Mouse (Mus musculus): ENCODE measurements around the gene Dnah6. TPM values are rescaled to one million over a fixed set of nuclear protein-coding genes. Genes with fewer than 3 reads are reported as not detected.

Gene Dnah6
- polyA plus RNA-seq, 1 experiment from 2014 or later, result 0.14 TPM

- no peaks in the 10 kb centered on the region for H3K36me3 ChIP-seq (ENCODE audit: control insufficient read depth, insufficient read depth, low read length)
- DNase-seq, result no peak
- ATAC-seq (ENCODE audit: low FRiP score, low TSS enrichment), result no peak
- no peak overlapping the region for H3K27ac ChIP-seq (replicated peaks; ENCODE audit: low read depth, low read length)
- WGBS, result 83% methylated on average over 8 of the region's 8 CpGs
- no peaks in the 10 kb centered on the region for H3K27me3 ChIP-seq (ENCODE audit: control insufficient read depth, insufficient read depth, low read length)
- no peak overlapping the region for H3K4me2 ChIP-seq (ENCODE audit: low read length)
- no peaks in the 10 kb centered on the region for H3K9me3 ChIP-seq (ENCODE audit: control insufficient read depth, low read length)
- H3K9ac ChIP-seq (replicated peaks; ENCODE audit: low read length), result no peak overlapping the region
- no peaks in the 10 kb centered on the region for H3K4me1 ChIP-seq (ENCODE audit: control insufficient read depth, insufficient read depth, low read length)
- H3K4me3 ChIP-seq (replicated peaks; ENCODE audit: low read depth, low read length), result no peak overlapping the region
These were observed 130.6 kb downstream of the Dnah6 start for GRCm38 (mm10) chr6:73090836-73091235.

GRCm38 (mm10) chr6:73082571-73082970, 138.9 kb downstream of the Dnah6 start:
- no peaks in the 10 kb centered on the region for H3K27me3 ChIP-seq (ENCODE audit: control insufficient read depth, insufficient read depth, low read length)
- H3K9ac ChIP-seq (replicated peaks; ENCODE audit: low read length), result no peak overlapping the region
- no peaks in the 10 kb centered on the region for H3K4me1 ChIP-seq (ENCODE audit: control insufficient read depth, insufficient read depth, low read length)
- DNase-seq (no peak), ATAC-seq (ENCODE audit: low FRiP score, low TSS enrichment) (no peak)
- no peak overlapping the region for H3K27ac ChIP-seq (replicated peaks; ENCODE audit: low read depth, low read length)
- no peak overlapping the region for H3K4me2 ChIP-seq (ENCODE audit: low read length)
- H3K36me3 ChIP-seq (ENCODE audit: control insufficient read depth, insufficient read depth, low read length), result no peaks in the 10 kb centered on the region
- H3K9me3 ChIP-seq (ENCODE audit: control insufficient read depth, low read length), result peaks cover 5% of the 10 kb centered on the region
- no peak overlapping the region for H3K4me3 ChIP-seq (replicated peaks; ENCODE audit: low read depth, low read length)
- 94% methylated on average over 9 of the region's 9 CpGs for WGBS

- Histone ChIP-seq H3K9me3 (ENCODE audit: control insufficient read depth, low read length) (peaks cover 3% of the 10 kb centered on the region; the same call in 1 of the 2 replicates), H3K9ac (replicated peaks; ENCODE audit: low read length) (no peak overlapping the region), H3K27ac (replicated peaks; ENCODE audit: low read depth, low read length) (no peak overlapping the region), H3K4me2 (ENCODE audit: low read length) (no peak overlapping the region), H3K27me3 (ENCODE audit: control insufficient read depth, insufficient read depth, low read length) (no peaks in the 10 kb centered on the region), H3K4me1 (ENCODE audit: control insufficient read depth, insufficient read depth, low read length) (no peaks in the 10 kb centered on the region), H3K36me3 (ENCODE audit: control insufficient read depth, insufficient read depth, low read length) (no peaks in the 10 kb centered on the region), H3K4me3 (replicated peaks; ENCODE audit: low read depth, low read length) (no peak overlapping the region)
- ATAC-seq (ENCODE audit: low FRiP score, low TSS enrichment), result no peak
- WGBS, result 74% methylated on average over 3 of the region's 3 CpGs
- no peak for DNase-seq
These were observed 149.2 kb downstream of the Dnah6 start for GRCm38 (mm10) chr6:73072093-73072786.

GRCm38 (mm10) chr6:73071214-73071613, 150.2 kb downstream of the Dnah6 start:
- Histone ChIP-seq H3K4me1 (ENCODE audit: control insufficient read depth, insufficient read depth, low read length) (no peaks in the 10 kb centered on the region), H3K4me2 (ENCODE audit: low read length) (no peak overlapping the region), H3K36me3 (ENCODE audit: control insufficient read depth, insufficient read depth, low read length) (no peaks in the 10 kb centered on the region), H3K9me3 (ENCODE audit: control insufficient read depth, low read length) (no peaks in the 10 kb centered on the region), H3K27ac (replicated peaks; ENCODE audit: low read depth, low read length) (no peak overlapping the region), H3K4me3 (replicated peaks; ENCODE audit: low read depth, low read length) (no peak overlapping the region), H3K27me3 (ENCODE audit: control insufficient read depth, insufficient read depth, low read length) (no peaks in the 10 kb centered on the region), H3K9ac (replicated peaks; ENCODE audit: low read length) (no peak overlapping the region)
- DNase-seq (no peak), ATAC-seq (ENCODE audit: low FRiP score, low TSS enrichment) (no peak)
- WGBS, result 94% methylated on average over 3 of the region's 3 CpGs

GRCm38 (mm10) chr6:73070663-73071062, 150.8 kb downstream of the Dnah6 start:
- Histone ChIP-seq H3K27ac (replicated peaks; ENCODE audit: low read depth, low read length) (no peak overlapping the region), H3K9ac (replicated peaks; ENCODE audit: low read length) (no peak overlapping the region), H3K4me3 (replicated peaks; ENCODE audit: low read depth, low read length) (no peak overlapping the region), H3K4me2 (ENCODE audit: low read length) (no peak overlapping the region), H3K36me3 (ENCODE audit: control insufficient read depth, insufficient read depth, low read length) (no peaks in the 10 kb centered on the region), H3K9me3 (ENCODE audit: control insufficient read depth, low read length) (no peaks in the 10 kb centered on the region), H3K4me1 (ENCODE audit: control insufficient read depth, insufficient read depth, low read length) (no peaks in the 10 kb centered on the region), H3K27me3 (ENCODE audit: control insufficient read depth, insufficient read depth, low read length) (no peaks in the 10 kb centered on the region)
- DNase-seq (no peak), ATAC-seq (ENCODE audit: low FRiP score, low TSS enrichment) (no peak)
- WGBS, result 82% methylated on average over 6 of the region's 6 CpGs

GRCm38 (mm10) chr6:73064551-73064950, 156.9 kb downstream of the Dnah6 start:
- DNase-seq, result no peak
- Histone ChIP-seq H3K36me3 (ENCODE audit: control insufficient read depth, insufficient read depth, low read length) (no peaks in the 10 kb centered on the region), H3K4me1 (ENCODE audit: control insufficient read depth, insufficient read depth, low read length) (no peaks in the 10 kb centered on the region), H3K4me2 (ENCODE audit: low read length) (no peak overlapping the region), H3K4me3 (replicated peaks; ENCODE audit: low read depth, low read length) (no peak overlapping the region), H3K9me3 (ENCODE audit: control insufficient read depth, low read length) (no peaks in the 10 kb centered on the region), H3K27ac (replicated peaks; ENCODE audit: low read depth, low read length) (no peak overlapping the region), H3K9ac (replicated peaks; ENCODE audit: low read length) (no peak overlapping the region), H3K27me3 (ENCODE audit: control insufficient read depth, insufficient read depth, low read length) (no peaks in the 10 kb centered on the region)
- no peak for ATAC-seq (ENCODE audit: low FRiP score, low TSS enrichment)
- WGBS, result 85% methylated on average over 3 of the region's 3 CpGs

DNA sequence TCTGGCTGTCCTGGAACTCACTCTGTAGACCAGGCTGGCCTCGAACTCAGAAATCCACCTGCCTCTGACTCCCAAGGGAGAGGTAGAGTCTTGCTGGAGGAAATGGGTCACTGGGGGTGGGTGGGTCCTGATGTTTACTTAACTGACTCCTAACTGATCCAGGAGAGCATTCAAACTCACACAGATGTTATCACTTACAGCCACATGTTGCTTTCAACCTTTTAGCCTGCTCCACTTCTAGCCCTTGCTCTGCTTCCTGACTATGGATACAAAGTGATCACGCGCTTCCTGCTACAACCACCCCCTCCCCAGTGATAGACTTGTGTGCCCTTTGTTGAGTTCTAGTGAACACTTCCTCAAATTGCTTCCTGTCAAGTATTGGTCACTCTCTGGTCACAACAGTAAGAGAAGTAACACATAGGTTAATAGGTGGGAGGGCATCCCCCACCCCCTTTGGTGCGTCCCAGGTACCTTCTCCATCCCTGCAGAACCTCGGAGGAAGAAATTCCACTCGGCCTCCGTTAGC, 161.8 kb downstream of the Dnah6 start:
- DNase-seq (no peak), ATAC-seq (ENCODE audit: low FRiP score, low TSS enrichment) (no peak)
- no peaks in the 10 kb centered on the region for H3K27me3 ChIP-seq (ENCODE audit: control insufficient read depth, insufficient read depth, low read length)
- H3K4me1 ChIP-seq (ENCODE audit: control insufficient read depth, insufficient read depth, low read length), result no peaks in the 10 kb centered on the region
- H3K4me3 ChIP-seq (replicated peaks; ENCODE audit: low read depth, low read length), result no peak overlapping the region
- H3K9ac ChIP-seq (replicated peaks; ENCODE audit: low read length), result no peak overlapping the region
- H3K27ac ChIP-seq (replicated peaks; ENCODE audit: low read depth, low read length), result no peak overlapping the region
- peaks cover 3% of the 10 kb centered on the region; the same call in 1 of the 2 replicates for H3K9me3 ChIP-seq (ENCODE audit: control insufficient read depth, low read length)
- H3K36me3 ChIP-seq (ENCODE audit: control insufficient read depth, insufficient read depth, low read length), result no peaks in the 10 kb centered on the region
- 93% methylated on average over 7 of the region's 7 CpGs for WGBS
- no peak overlapping the region for H3K4me2 ChIP-seq (ENCODE audit: low read length)

DNA sequence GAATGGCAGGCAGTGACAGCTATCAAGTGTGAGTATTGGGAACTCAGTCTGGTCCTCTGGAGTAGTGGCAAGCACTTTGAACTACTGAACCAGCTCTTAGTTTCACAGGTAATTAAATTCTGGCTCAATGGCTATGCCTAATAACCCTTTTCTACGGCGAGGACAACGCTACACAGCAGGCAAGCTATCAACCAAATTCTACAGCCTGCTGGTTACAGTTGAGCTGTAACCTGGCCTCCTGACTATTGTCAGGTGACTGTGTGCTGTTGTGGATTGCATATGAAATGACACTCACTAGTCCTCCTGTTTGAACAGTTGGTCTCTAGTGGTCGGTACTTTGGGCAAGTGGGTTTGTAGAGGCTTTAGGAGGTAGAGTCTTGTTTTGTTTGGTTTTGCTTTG, 162.3 kb downstream of the Dnah6 start:
- Histone ChIP-seq H3K27ac (replicated peaks; ENCODE audit: low read depth, low read length) (no peak overlapping the region), H3K9ac (replicated peaks; ENCODE audit: low read length) (no peak overlapping the region), H3K4me2 (ENCODE audit: low read length) (no peak overlapping the region), H3K36me3 (ENCODE audit: control insufficient read depth, insufficient read depth, low read length) (no peaks in the 10 kb centered on the region), H3K4me3 (replicated peaks; ENCODE audit: low read depth, low read length) (no peak overlapping the region), H3K9me3 (ENCODE audit: control insufficient read depth, low read length) (peaks cover 3% of the 10 kb centered on the region; the same call in 1 of the 2 replicates), H3K4me1 (ENCODE audit: control insufficient read depth, insufficient read depth, low read length) (no peaks in the 10 kb centered on the region), H3K27me3 (ENCODE audit: control insufficient read depth, insufficient read depth, low read length) (no peaks in the 10 kb centered on the region)
- DNase-seq (no peak), ATAC-seq (ENCODE audit: low FRiP score, low TSS enrichment) (no peak)
- 92% methylated on average over 4 of the region's 4 CpGs for WGBS

GRCm38 (mm10) chr6:73055347-73055746, 166.1 kb downstream of the Dnah6 start:
- 93% methylated on average over 6 of the region's 6 CpGs for WGBS
- no peak for DNase-seq
- Histone ChIP-seq H3K27me3 (ENCODE audit: control insufficient read depth, insufficient read depth, low read length) (no peaks in the 10 kb centered on the region), H3K27ac (replicated peaks; ENCODE audit: low read depth, low read length) (no peak overlapping the region), H3K9me3 (ENCODE audit: control insufficient read depth, low read length) (peaks cover 3% of the 10 kb centered on the region; the same call in 1 of the 2 replicates), H3K36me3 (ENCODE audit: control insufficient read depth, insufficient read depth, low read length) (no peaks in the 10 kb centered on the region), H3K4me2 (ENCODE audit: low read length) (no peak overlapping the region), H3K9ac (replicated peaks; ENCODE audit: low read length) (no peak overlapping the region), H3K4me3 (replicated peaks; ENCODE audit: low read depth, low read length) (no peak overlapping the region), H3K4me1 (ENCODE audit: control insufficient read depth, insufficient read depth, low read length) (no peaks in the 10 kb centered on the region)
- no peak for ATAC-seq (ENCODE audit: low FRiP score, low TSS enrichment)

All from midbrain, embryonic 14.5 days (tissue).